Mouse (Mus musculus): ENCODE results near the gene Rab17. TPM values are rescaled to one million over a fixed set of nuclear protein-coding genes. Genes with fewer than 3 reads are reported as not detected.
A peak's percentile ranks its signal among the peaks of the same experiment; 100 is the strongest.

Gene Rab17
- polyA plus RNA-seq, 1 experiment: 0.12 TPM

GRCm38 (mm10) chr1:90914948-90915569, 54.4 kb downstream of the Rab17 start, which contains the start of gene Mlph:
Gene Mlph, plus strand, starts transcription at chr1:90915085.
- no peaks in the 10 kb centered on the region for H3K27me3 ChIP-seq (ENCODE audit: control insufficient read depth, insufficient read depth, low read length)
- TF ChIP-seq POLR2A (IDR thresholded peaks at IDR 0.05; ENCODE audit: control insufficient read depth, low read depth, low read length) (no peak), CTCF (IDR thresholded peaks at IDR 0.05; ENCODE audit: control insufficient read depth, insufficient read depth, insufficient replicate concordance, low read depth, low read length) (no peak)

GRCm38 (mm10) chr1:90913231-90913630, 56.2 kb downstream of the Rab17 start:
- no peaks in the 10 kb centered on the region for H3K36me3 ChIP-seq (ENCODE audit: control insufficient read depth, insufficient read depth, low read length)
- no peak overlapping the region for H3K4me3 ChIP-seq (ENCODE audit: control insufficient read depth, low read depth, low read length)
- no peak overlapping the region for H3K27ac ChIP-seq (ENCODE audit: control insufficient read depth, insufficient read depth, low read depth, low read length)
- TF ChIP-seq CTCF (IDR thresholded peaks at IDR 0.05; ENCODE audit: control insufficient read depth, insufficient read depth, insufficient replicate concordance, low read depth, low read length) (no peak), POLR2A (IDR thresholded peaks at IDR 0.05; ENCODE audit: control insufficient read depth, low read depth, low read length) (no peak)
- no peaks in the 10 kb centered on the region for H3K27me3 ChIP-seq (ENCODE audit: control insufficient read depth, insufficient read depth, low read length)
- peaks cover 3% of the 10 kb centered on the region for H3K4me1 ChIP-seq (ENCODE audit: control insufficient read depth, insufficient read depth, low read length)

More at GRCm38 (mm10) chr1:90914948-90915569, 54.4 kb downstream of the Rab17 start, which contains the start of gene Mlph:
- Histone ChIP-seq H3K4me3 (ENCODE audit: control insufficient read depth, low read depth, low read length) (peak within 1 kb of the TSS; percentile 0; the same call in 1 of the 2 replicates), H3K27ac (ENCODE audit: control insufficient read depth, insufficient read depth, low read depth, low read length) (no peak within 1 kb of the TSS), H3K4me1 (ENCODE audit: control insufficient read depth, insufficient read depth, low read length) (peaks cover 3% of the 10 kb centered on the region), H3K36me3 (ENCODE audit: control insufficient read depth, insufficient read depth, low read length) (no peaks in the 10 kb centered on the region)

- Histone ChIP-seq H3K4me3 (ENCODE audit: control insufficient read depth, low read depth, low read length) (no peak overlapping the region), H3K4me1 (ENCODE audit: control insufficient read depth, insufficient read depth, low read length) (no peaks in the 10 kb centered on the region; the same call in 1 of the 2 replicates), H3K36me3 (ENCODE audit: control insufficient read depth, insufficient read depth, low read length) (no peaks in the 10 kb centered on the region), H3K27ac (ENCODE audit: control insufficient read depth, insufficient read depth, low read depth, low read length) (no peak overlapping the region), H3K27me3 (ENCODE audit: control insufficient read depth, insufficient read depth, low read length) (no peaks in the 10 kb centered on the region)
- no peak; the same call in 1 of the 2 replicates for TF ChIP-seq CTCF (IDR thresholded peaks at IDR 0.05; ENCODE audit: control insufficient read depth, insufficient read depth, insufficient replicate concordance, low read depth, low read length)
- TF ChIP-seq POLR2A (IDR thresholded peaks at IDR 0.05; ENCODE audit: control insufficient read depth, low read depth, low read length): no peak
Observed at GRCm38 (mm10) chr1:90909631-90910152, 59.8 kb downstream of the Rab17 start.

GRCm38 (mm10) chr1:90909161-90909560, 60.3 kb downstream of the Rab17 start:
- Histone ChIP-seq H3K27me3 (ENCODE audit: control insufficient read depth, insufficient read depth, low read length) (no peaks in the 10 kb centered on the region), H3K27ac (ENCODE audit: control insufficient read depth, insufficient read depth, low read depth, low read length) (no peak overlapping the region), H3K4me3 (ENCODE audit: control insufficient read depth, low read depth, low read length) (no peak overlapping the region), H3K4me1 (ENCODE audit: control insufficient read depth, insufficient read depth, low read length) (no peaks in the 10 kb centered on the region; the same call in 1 of the 2 replicates), H3K36me3 (ENCODE audit: control insufficient read depth, insufficient read depth, low read length) (no peaks in the 10 kb centered on the region)
- no peak for TF ChIP-seq CTCF (IDR thresholded peaks at IDR 0.05; ENCODE audit: control insufficient read depth, insufficient read depth, insufficient replicate concordance, low read depth, low read length)
- no peak for TF ChIP-seq POLR2A (IDR thresholded peaks at IDR 0.05; ENCODE audit: control insufficient read depth, low read depth, low read length)

Other genes starting within 250 kb of the Rab17 start
- gene Col6a3, start 125.7 kb downstream of the Rab17 start, polyA plus RNA-seq (2012; rRNA removed): 5.3 and 5.8 TPM in 2 replicates
- 0.44 and 1.4 TPM in 2 replicates for gene Mlph, start 54.6 kb downstream of the Rab17 start, polyA plus RNA-seq (2012; rRNA removed)
- not detected in 2 replicates for gene Prlh, start 16.6 kb downstream of the Rab17 start, polyA plus RNA-seq (2012; rRNA removed)
- gene Lrrfip1, start 29.1 kb upstream of the Rab17 start, polyA plus RNA-seq (2012; rRNA removed): 0.63 and 1.3 TPM in 2 replicates
- gene Rbm44, start 175.4 kb upstream of the Rab17 start, polyA plus RNA-seq (2012; rRNA removed): 11.7 and 14.4 TPM in 2 replicates
- gene Ramp1, start 210.2 kb upstream of the Rab17 start, polyA plus RNA-seq (2012; rRNA removed): 2.1 and 12.8 TPM in 2 replicates